Mouse (Mus musculus): ENCODE data around the gene Cdhr4.

GRCm38 (mm10) chr9:108047601-108048565 lies 55.6 kb downstream of the Cdhr4 start:
- no peak for TF ChIP-seq CTCF (IDR thresholded peaks at IDR 0.05; ENCODE audit: low read depth)
- TF ChIP-seq EP300 (IDR thresholded peaks at IDR 0.05; ENCODE audit: low read depth) = no peak

All from heart, postnatal 0 days (tissue).